Mouse (Mus musculus): ENCODE measurements around the gene Wdfy3.
"Not testable (repeated sequence)": the region's sequence is repeated elsewhere in the genome, so short reads cannot be mapped to it uniquely, and the experiment has no call there.

The Wdfy3 gene

DNA sequence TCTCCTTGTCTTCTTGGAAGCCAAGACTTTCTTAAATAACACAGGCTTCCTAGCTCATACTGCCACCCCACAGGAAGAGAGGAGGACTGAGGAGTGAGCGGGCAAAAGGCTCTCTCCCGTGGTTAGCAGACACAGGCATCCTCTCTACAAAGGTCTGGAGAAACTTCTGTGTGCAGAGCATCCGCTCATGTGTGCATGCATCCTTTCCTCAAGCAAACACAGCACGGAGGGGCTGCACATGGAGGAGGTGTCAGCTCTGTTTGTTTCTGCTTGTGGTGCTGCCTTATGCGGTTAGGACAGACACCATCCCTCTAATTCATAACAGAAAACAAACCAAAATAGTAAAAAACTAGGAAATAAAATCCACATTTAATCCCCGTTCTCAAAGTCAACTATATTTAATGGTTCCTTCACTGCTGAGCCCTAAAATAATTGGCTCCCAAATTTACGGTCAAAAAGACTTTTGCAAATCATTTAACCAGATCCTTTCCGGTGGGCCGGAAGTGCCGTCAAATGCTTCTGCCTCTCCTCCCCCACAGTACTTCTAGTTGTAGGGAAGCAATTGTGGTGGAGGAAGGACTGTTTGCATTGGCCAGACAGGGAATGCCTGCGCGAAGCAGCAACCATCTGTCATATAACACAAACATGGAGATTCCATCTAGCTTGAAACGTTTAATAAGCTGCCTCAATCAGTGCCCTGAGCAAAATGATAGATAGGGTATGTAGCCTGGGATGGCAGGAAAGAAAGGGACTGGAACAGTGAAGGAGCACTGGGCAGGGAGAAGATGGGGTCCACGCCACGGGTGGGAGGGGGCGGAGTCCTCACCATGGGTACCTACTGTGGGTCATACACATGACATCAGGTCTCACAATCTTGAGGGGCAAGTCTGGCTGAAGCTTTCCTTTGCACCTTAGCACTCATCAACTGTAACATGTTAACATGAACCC, 115.1 kb downstream of the Wdfy3 start:
- in situ Hi-C loops (cut with MboI; ENCODE audit: low sequenced_read_pairs), result no loop called here

DNA sequence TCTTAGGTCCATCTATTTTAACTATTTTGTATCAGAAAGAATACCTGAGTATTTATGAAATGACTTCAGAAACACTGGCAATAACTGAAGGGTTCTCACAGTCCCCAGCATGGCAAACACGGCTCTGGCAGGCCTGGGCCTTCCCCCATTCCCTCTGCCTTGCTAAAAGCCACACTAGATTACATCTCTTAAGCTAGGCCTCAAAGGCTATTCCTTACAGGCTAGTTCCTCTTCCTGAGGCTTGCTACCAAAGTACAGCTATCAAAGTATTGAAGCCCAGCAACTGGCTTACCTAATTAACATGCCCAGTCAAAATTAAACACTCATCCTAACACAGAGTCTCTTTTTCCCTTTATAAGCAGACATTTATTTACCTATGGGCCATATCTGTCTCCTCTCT, 117.8 kb downstream of the Wdfy3 start:
- in situ Hi-C loops (cut with MboI; ENCODE audit: low sequenced_read_pairs), result no loop called here

DNA sequence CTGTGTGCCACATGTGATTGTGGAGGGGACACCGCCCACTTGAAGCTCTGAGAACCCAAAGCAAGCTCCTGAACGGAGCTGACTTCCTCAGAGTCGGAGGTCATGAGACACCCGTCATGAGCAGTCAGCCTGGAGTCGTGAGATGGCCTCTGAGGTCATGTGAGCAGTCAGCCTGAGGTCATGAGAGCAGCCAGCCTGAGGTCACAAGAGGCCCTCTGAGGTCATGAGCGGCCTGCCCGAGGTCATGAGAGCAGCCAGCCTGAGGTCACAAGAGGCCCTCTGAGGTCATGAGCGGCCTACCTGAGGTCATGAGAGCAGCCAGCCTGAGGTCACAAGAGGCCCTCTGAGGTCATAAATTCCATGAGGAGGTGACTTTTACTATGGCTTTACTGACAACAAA, 120.4 kb downstream of the Wdfy3 start:
- in situ Hi-C loops (cut with MboI; ENCODE audit: low sequenced_read_pairs), result no loop called here

DNA sequence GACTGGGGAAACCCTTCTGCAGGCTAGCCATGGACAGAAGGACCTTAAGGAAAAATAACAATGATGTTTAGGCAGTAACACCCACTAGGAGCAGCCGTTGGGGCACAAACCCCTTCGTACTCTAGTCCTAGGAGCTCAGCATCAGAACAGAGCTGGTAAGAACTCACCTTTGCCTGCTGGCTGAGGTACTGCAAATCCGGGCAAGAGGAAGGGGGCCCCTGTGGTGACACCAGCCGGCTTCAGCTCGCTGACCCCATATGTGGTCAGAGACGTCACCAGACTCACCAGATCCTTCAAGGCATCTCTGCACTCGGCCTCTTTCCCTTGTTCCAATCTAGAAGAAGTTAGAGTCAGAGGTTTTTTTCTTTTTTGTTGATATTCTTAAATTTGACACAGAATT, 121.1 kb downstream of the Wdfy3 start:
- in situ Hi-C loops (cut with MboI; ENCODE audit: low sequenced_read_pairs), result no loop called here

DNA sequence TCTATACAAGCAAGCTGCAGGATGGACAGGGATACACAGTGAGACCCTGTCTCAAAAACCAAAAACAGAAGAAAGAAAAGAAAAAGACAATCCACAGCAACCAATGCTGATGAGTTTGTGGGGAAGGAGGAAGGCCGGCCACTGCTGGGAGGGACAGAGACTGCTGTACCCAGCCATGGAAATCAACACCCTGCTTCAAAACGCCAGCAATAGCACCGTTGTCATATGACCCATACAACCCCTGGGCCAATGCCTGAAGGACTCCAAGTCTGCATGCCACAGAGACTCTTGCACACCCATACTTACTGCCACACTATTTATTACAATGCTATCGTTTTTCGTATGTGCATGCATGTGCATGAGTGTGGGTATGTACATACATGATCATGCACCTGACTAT, 124.0 kb downstream of the Wdfy3 start:
- in situ Hi-C loops (cut with MboI; ENCODE audit: low sequenced_read_pairs), result no loop called here

DNA sequence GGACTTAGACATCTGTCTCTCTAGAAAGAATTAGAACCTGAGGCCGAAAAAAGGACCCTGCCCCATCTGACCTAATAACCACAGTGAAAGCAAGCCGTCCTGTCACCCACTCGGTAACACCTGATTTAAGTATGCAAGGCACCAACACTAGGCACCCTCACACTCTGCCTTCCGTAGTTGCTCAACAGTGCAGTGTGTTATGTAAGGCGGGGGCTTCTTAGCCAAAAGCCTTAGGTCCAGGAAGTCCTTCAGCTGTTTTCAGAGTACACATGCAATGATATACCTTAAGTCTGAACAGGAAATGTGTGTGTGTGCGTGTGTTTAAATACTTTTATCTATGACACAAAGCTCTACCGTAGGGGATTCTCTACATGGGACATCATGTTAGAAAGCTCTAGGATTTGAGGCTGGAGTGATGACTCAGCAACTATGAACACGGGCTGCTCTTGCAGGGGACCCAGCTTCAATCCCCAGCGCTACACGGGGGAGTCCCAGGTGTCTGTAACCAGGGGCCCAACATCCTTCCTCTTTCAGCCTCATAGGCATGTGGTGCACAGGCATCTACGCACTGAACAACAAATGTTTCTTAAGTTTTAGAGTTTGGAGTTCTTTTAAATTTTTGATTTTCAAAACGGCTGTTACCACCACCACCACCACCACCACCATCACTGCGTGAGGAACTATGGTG, 131.7 kb downstream of the Wdfy3 start:
- in situ Hi-C loops (cut with MboI; ENCODE audit: low sequenced_read_pairs), result no loop called here

DNA sequence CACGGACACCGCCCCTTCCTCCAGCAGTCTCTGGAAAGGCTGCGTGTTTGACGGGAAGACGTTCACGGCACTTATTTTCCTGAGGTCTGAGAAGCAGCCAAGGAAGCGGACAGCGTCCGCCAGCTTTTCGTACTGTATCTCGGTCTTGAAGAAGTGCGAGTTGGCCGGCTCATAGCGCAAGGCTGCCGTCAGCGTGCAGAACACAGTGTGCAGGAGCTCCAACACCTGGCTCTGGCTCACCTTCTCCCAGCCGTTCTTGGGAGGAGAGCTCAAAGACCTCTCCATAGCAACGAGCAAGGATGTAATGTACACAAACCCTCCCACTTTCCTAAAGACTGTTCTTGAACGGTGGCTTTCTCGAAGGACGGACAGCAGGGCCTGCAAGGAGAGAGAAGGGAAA, 132.4 kb downstream of the Wdfy3 start:
- in situ Hi-C loops (cut with MboI; ENCODE audit: low sequenced_read_pairs), result no loop called here

DNA sequence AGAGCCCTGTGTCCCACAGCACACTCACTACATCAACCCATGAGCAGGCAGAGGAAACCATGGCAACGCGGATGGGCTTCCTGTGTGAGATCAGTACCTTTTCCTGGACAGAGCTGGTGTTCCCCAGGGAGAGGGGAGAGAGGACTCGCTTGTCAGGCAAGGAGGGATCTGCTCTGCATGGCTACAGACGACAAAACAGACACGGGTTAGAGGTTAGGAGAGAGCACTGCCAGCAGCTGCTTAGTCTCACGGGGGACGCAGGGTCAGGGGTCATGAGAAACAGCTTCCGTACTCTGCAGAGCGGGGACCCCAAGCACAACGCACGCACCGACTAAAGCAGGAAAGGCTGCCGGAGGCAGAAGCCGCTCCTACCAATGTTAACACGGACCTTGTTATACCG, 133.8 kb downstream of the Wdfy3 start:
- in situ Hi-C loops (cut with MboI; ENCODE audit: low sequenced_read_pairs), result no loop called here

DNA sequence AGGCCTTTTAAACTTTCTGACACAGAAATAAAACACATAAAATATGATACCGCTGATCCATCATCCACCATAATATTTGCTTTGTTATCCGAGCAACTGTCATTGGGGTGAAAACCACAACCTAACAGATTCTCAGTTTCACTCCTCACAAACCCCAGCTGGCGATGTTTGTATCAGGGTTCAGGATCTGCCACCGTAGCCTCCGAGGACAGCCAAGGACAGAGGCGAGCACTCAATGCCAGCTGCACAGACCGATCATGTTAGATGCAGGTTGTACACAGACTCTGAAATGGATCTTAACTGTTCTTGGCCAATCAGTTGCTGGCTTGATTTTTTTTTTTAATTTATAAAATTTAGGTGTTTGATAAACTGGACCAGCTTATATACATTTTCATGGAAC, 135.1 kb downstream of the Wdfy3 start:
- in situ Hi-C loops (cut with MboI; ENCODE audit: low sequenced_read_pairs), result no loop called here

DNA sequence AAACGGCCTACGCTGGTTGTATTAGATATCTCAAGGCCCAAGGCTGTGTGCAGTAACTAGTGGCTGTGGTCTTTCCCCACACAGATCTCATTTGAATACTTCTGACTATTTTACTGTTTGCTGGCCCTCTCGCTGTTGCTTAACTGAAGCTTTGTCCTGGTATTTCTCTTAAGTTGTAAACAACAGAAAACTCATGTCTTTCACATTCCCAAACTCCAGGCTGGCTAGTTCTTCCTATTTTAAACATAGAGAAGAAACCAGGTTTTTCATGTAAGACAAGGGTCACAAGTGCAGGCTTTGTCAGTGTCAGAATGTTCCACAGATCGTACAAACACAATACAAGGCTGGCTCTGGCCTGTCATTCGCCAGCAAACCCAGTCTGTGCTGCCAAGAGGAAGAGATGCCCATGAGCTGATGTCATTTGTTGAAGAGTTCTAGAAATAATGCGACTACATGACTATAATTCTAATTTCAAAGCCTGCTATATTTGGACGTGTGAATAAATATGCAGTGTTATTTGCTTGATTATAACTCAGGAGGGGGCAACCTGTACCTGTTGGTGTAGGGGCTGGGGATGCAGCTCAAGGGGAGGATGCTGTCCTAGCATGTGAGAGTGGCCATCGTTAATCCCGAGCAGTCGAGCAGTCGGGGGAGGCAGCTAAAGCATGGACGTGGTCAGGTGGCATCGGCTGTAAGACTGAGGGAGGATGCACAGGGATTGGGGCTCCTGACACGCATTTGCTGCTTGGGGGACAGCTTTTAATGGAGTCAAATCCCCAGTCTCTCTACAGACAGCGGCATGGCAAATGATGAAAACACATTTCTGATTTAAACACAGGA, 136.5 kb downstream of the Wdfy3 start:
- in situ Hi-C loops (cut with MboI; ENCODE audit: low sequenced_read_pairs), result no loop called here

DNA sequence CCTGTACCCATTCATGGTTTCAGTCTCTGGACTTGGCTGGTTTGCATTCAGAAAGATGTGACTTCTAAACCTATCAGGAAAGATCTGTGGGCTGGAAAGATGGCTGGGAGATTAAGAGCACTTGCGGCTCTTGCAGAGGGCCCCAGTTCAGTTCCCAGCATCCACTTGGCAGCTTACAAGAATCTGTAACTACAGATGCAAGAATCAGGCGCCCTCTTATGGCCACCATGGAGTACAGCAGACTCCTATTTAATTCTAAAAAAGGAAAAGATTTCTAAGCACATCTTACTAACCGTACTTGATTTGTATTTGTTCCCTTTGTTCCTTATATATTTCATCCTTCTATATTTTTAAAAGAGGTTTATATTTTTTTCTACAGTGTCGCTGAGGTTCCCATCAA, 137.7 kb downstream of the Wdfy3 start:
- in situ Hi-C loops (cut with MboI; ENCODE audit: low sequenced_read_pairs), result no loop called here

DNA sequence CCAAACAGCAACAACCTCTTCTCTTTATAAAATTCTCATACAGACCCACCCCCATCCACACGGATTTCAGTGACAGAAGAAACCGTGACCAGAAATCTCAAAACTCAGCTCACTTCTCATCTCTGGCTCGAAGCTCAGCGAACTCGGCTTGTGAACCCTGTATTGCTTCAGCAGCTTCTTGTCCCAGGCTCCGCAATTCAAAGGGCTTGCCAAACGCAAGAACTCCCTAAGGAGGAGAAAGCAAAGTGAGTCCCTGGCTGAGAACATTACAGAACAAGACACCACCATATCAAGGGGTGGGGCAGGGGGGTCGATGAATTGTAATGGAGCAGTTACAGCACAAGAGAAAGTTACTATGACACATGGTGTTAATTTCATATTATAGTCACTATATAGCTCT, 143.4 kb downstream of the Wdfy3 start:
- in situ Hi-C loops (cut with MboI; ENCODE audit: low sequenced_read_pairs), result no loop called here

DNA sequence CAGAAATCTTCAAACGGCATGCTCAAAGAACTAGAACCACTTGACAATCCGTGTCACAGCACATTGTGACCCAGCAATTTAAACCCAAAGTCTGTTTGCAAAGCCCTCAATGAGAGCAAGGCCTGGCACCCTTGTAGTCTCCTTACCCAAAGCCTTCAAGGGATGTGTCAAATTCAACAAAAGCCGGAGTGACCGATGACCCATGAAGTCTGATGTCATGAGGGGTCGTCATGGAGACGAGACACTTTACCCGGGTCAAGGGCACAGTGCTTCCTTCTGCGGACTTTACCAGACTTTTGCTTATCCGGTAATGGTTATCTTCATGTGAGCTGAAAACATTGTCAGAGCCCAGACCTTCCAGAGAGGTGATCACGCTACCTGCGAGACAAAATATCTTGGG, 146.0 kb downstream of the Wdfy3 start:
- in situ Hi-C loops (cut with MboI; ENCODE audit: low sequenced_read_pairs), result no loop called here

DNA sequence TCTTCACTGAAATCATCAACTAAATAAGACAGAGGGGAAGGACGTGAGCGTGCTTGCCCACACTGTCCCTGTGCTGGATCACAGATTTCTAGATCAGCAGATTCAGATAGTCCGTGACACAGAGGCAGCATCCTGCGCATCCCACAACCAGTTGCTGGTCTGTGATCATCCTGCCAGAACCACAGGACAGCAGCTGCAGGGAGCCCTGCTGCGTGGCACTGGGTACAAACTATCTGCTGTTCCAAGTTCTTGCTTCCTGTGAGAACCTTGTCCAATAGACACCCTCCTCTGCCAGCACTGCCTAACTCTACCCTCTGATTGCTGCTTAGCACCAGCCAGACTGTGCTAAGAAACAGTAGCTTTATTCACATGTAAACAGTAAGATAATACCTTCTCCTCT, 150.2 kb downstream of the Wdfy3 start:
- in situ Hi-C loops (cut with MboI; ENCODE audit: low sequenced_read_pairs), result no loop called here

DNA sequence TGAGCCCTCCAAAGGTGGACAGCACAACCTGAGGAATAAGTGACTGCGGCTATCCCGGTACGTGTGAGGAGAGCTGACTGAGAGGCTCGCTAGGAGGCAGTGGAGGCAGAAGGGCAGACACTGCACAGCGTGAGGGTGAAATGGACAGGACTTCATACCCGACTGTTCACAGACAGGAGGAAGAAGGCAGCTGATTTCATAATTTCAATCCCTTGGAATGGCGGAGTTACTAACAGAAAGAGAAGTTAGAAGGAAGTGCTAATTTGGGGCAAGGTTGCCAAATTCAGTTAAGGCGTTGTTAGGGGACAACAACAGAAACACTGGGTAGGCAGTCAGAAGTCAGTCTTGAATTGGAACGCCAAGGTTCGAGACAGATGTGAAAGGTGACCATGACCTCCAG, 160.3 kb downstream of the Wdfy3 start:
- in situ Hi-C loops (cut with MboI; ENCODE audit: low sequenced_read_pairs), result no loop called here

DNA sequence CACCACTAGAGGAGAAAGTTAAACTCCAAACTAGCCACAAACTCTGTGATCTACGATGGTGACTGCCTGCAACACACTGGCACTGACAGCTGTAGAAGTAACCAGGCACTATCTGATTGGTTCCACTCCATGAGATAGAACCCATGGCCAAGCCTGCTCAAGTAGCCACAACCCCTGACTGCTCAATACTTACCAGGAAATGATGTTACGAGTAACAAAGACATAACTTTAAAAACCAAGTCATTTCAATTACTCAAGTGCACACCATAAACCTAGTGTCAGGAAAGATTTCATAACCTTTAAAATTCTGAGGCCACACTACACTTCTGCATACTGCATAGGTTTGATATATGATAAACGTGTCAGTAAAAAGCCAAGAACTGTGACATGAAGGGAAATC, 164.1 kb downstream of the Wdfy3 start:
- in situ Hi-C loops (cut with MboI; ENCODE audit: low sequenced_read_pairs), result no loop called here

DNA sequence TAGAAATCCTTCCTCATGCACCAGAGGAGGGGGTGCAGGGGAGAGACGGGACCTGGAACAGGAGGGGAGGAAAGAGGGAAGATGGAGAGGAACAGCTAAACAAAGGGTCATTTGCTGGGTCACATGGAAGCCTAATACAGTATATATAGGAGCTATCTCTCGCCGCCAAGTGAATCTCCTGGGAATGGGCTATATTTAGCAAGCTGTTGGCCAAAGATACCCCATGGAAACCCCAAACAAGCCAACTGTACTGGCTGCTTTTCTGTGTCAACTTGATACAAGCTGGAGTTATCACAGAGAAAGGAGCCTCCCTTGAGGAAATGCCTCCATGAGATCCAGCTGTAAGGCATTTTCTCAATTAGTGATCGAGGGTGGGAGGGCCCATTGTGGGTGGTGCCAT, 164.9 kb downstream of the Wdfy3 start:
- in situ Hi-C loops (cut with MboI; ENCODE audit: low sequenced_read_pairs), result not testable (repeated sequence)

DNA sequence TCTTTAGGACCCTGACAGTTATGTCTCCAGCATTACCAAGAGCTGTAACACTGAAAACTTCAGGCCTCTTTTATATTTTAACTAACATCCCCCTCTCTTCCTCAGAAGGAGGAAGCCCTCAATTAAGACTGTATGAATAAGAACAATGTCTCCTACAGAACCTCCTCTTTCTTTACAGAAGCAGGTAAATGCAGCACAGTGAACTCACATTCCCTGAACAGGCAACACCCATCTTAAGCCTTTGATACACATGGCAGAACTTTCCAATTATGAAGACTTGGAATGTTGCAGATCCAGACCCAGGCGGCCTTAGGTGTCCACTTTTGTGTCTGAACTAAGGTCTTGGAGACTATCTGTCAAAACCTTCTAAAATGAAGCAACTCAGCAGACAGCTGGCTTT, 167.0 kb downstream of the Wdfy3 start:
- in situ Hi-C loops (cut with MboI; ENCODE audit: low sequenced_read_pairs), result no loop called here

DNA sequence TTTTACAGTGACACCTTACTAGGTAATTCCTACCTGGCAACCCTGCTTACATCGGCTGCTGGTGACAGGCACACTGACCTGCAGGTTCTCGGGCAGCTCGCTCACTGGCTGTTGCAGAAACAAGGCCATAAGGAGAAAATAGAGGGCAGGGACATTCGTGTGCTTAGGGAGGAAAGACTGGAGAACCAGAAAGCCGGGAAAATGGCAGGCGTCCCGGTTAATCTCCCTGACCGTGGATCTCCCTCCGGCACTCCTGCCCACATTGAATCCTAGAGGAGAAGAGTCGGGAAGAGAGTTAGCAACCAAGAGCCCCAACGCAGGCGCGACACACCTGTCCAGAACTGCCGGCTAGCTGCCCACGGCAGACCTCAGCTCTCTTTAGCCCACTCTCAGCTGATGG, 169.7 kb downstream of the Wdfy3 start:
- in situ Hi-C loops (cut with MboI; ENCODE audit: low sequenced_read_pairs), result no loop called here

DNA sequence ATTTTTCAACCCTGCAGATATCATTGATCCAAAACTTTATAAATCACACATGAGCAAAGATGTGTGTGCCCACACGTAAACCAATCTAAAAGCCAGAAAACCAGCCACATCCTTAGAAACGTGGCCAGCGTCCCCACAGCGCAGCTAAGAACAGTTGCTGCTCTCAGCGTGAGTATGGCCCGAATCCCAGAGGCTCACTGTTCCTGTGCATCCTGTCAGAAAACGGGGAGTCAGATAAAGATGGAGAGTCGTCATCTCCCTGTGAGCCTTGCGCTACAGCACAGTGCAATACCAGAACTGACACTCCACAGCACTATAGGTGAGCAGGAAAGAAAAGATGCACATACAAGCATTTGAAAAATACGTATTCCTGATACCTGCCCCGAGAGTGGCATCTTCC, 172.9 kb downstream of the Wdfy3 start:
- in situ Hi-C loops (cut with MboI; ENCODE audit: low sequenced_read_pairs), result no loop called here

Measured in CH12F3 (cell line).